Mouse (Mus musculus) heart, adult 2 months (tissue): ENCODE results near the gene Mterf4.

Source experiments
- CTCF ChIP-seq: fragments of 200-600 bp; IDR thresholded peaks from 2 replicates; pipeline ENCODE4 v1.8.1; 2022; ENCODE audit warnings: antibody characterized with exemption, mild to moderate bottlenecking, moderate library complexity
- EP300 ChIP-seq: fragments of 200-500 bp; IDR thresholded peaks from 2 replicates; pipeline ENCODE4 v1.6.1; 2011; ENCODE audit warnings: low read depth, low read length, control low read depth; ENCODE audit not compliant: insufficient read depth
- POLR2A ChIP-seq: fragments of 200-500 bp; IDR thresholded peaks from 2 replicates; pipeline ENCODE4 v1.6.1; 2011; ENCODE audit warnings: mild to moderate bottlenecking, low read depth, low read length, control low read depth; ENCODE audit not compliant: insufficient read depth

GRCm38 (mm10) chr1:93277041-93277440 lies 28.7 kb downstream of the Mterf4 start:
- no peak for TF ChIP-seq CTCF
- no peak for TF ChIP-seq EP300
- no peak for TF ChIP-seq POLR2A
